Mouse (Mus musculus) limb, embryonic 11.5 days (tissue): ENCODE results near the gene B3galt4. TPM values are rescaled to one million over a fixed set of nuclear protein-coding genes. Genes with fewer than 3 reads are reported as not detected.

ENCODE experiments used
- ATAC-seq: fragments of 200-750 bp; cut with Nextera tagmentation; 2 replicates; pipeline ENCODE4 v1.8.0; 2017; ENCODE audit warnings: low read depth; ENCODE audit not compliant: insufficient number of reproducible peaks, low FRiP score, low TSS enrichment
- DNase-seq: peaks from one replicate; pipeline ENCODE4 v3.0.0-alpha.2; 2015; ENCODE audit warnings: low spot score
- H3K27ac ChIP-seq: fragments of 300-500 bp; sonication (generic); replicated peaks from 2 replicates; pipeline ENCODE4 v1.5.1; 2014; ENCODE audit warnings: low read depth, mild to moderate bottlenecking, low read length
- H3K27me3 ChIP-seq: fragments of 300-500 bp; sonication (generic); 2 replicates; pipeline ENCODE4 v1.6.1; 2014; ENCODE audit warnings: mild to moderate bottlenecking, low read length, mixed read lengths; ENCODE audit not compliant: control insufficient read depth, insufficient read depth
- H3K36me3 ChIP-seq: fragments of 300-500 bp; sonication (generic); 2 replicates; pipeline ENCODE4 v1.6.1; 2014; ENCODE audit warnings: mild to moderate bottlenecking, low read length, moderate library complexity, mixed read lengths; ENCODE audit not compliant: control insufficient read depth, insufficient read depth
- H3K4me1 ChIP-seq: fragments of 300-500 bp; sonication (generic); 2 replicates; pipeline ENCODE4 v1.6.1; 2014; ENCODE audit warnings: low read length, mixed read lengths; ENCODE audit not compliant: control insufficient read depth, insufficient read depth
- H3K4me2 ChIP-seq: fragments of 300-500 bp; sonication (generic); 2 replicates; pipeline ENCODE4 v1.6.1; 2014; ENCODE audit warnings: low read depth, mild to moderate bottlenecking, moderate library complexity; ENCODE audit not compliant: severe bottlenecking
- H3K4me3 ChIP-seq: fragments of 300-500 bp; sonication (generic); 2 replicates; pipeline ENCODE4 v1.5.1; 2014; ENCODE audit warnings: low read depth, low read length
- H3K9ac ChIP-seq: fragments of 300-500 bp; sonication (generic); 2 replicates; pipeline ENCODE4 v1.6.1; 2014; ENCODE audit warnings: mild to moderate bottlenecking, low read length
- H3K9me3 ChIP-seq: fragments of 300-500 bp; sonication (generic); 2 replicates; pipeline ENCODE4 v1.6.1; 2016; ENCODE audit warnings: low read length; ENCODE audit not compliant: control insufficient read depth
- WGBS: fragments of 180-500 bp; shearing (Covaris S2); extraction: QIAGEN DNeasy Blood & Tissue Kit; methylation state at CpG from one replicate; pipeline ENCODE4 v1.1.7; 2014; 5-methylcytosine and 5-hydroxymethylcytosine counted together
- polyA plus RNA-seq: library from polyadenylated mRNA; unstranded; fragments of >200 nt; fragmentation: Nextera tagmentation; extraction: Ambion mirVana; gene quantifications from 2 replicates; pipeline ENCODE4 v1.2.1, GENCODE M21; 2014

B3galt4 gene
- polyA plus RNA-seq, 1 experiment from 2014 or later, result 2.6 TPM

GRCm38 (mm10) chr17:33959948-33960347 is 8.7 kb upstream of the B3galt4 start:
- H3K27ac ChIP-seq, result no peak overlapping the region
- H3K4me3 ChIP-seq, result no peak overlapping the region
- no peaks in the 10 kb centered on the region; the same call in 1 of the 2 replicates for H3K36me3 ChIP-seq
- no peak for ATAC-seq
- H3K9me3 ChIP-seq, result no peaks in the 10 kb centered on the region
- WGBS, result 92% methylated on average over 15 of the region's 15 CpGs
- no peak overlapping the region for H3K9ac ChIP-seq
- no peak for DNase-seq
- H3K4me2 ChIP-seq, result no peak overlapping the region
- H3K27me3 ChIP-seq, result no peaks in the 10 kb centered on the region
- peaks cover 4% of the 10 kb centered on the region; the same call in 1 of the 2 replicates for H3K4me1 ChIP-seq

- H3K27me3 ChIP-seq, result no peaks in the 10 kb centered on the region
- peaks cover 1% of the 10 kb centered on the region for H3K36me3 ChIP-seq
- no peak for ATAC-seq
- no peak overlapping the region for H3K9ac ChIP-seq
- WGBS, result 91% methylated on average over 13 of the region's 13 CpGs
- no peak overlapping the region for H3K4me3 ChIP-seq
- peaks cover 10% of the 10 kb centered on the region for H3K4me1 ChIP-seq
- H3K27ac ChIP-seq, result no peak overlapping the region
- H3K4me2 ChIP-seq, result no peak overlapping the region
- no peaks in the 10 kb centered on the region for H3K9me3 ChIP-seq
- no peak for DNase-seq
Measured at GRCm38 (mm10) chr17:33959135-33959534, 7.8 kb upstream of the B3galt4 start.

GRCm38 (mm10) chr17:33958451-33958850 is 7.2 kb upstream of the B3galt4 start:
- DNase-seq (no peak), ATAC-seq (no peak)
- Histone ChIP-seq H3K9ac (no peak overlapping the region), H3K4me3 (no peak overlapping the region), H3K27me3 (no peaks in the 10 kb centered on the region), H3K9me3 (no peaks in the 10 kb centered on the region), H3K4me1 (peaks cover 16% of the 10 kb centered on the region), H3K27ac (no peak overlapping the region), H3K4me2 (no peak overlapping the region), H3K36me3 (peaks cover 3% of the 10 kb centered on the region)
- WGBS, result 95% methylated on average over 11 of the region's 11 CpGs

- no peak for DNase-seq
- peaks cover 26% of the 10 kb centered on the region for H3K4me1 ChIP-seq
- peaks cover 13% of the 10 kb centered on the region for H3K36me3 ChIP-seq
- H3K27ac ChIP-seq, result no peak overlapping the region
- WGBS, result 68% methylated on average over 6 of the region's 6 CpGs
- H3K27me3 ChIP-seq, result no peaks in the 10 kb centered on the region
- no peak overlapping the region for H3K9ac ChIP-seq
- no peaks in the 10 kb centered on the region for H3K9me3 ChIP-seq
- ATAC-seq, result no peak
- H3K4me2 ChIP-seq, result no peak overlapping the region
- no peak overlapping the region for H3K4me3 ChIP-seq
Measured at GRCm38 (mm10) chr17:33957493-33957892, 6.2 kb upstream of the B3galt4 start.

- DNase-seq, result no peak
- Histone ChIP-seq H3K27me3 (no peaks in the 10 kb centered on the region), H3K4me3 (peak overlapping the region; percentile 100), H3K9me3 (no peaks in the 10 kb centered on the region), H3K4me1 (peaks cover 35% of the 10 kb centered on the region), H3K4me2 (peak overlapping the region; percentile 60), H3K36me3 (peaks cover 15% of the 10 kb centered on the region), H3K27ac (0 out of 2 replicates have a peak overlapping the region, but pooled peaks have one; percentile 10), H3K9ac (peak overlapping the region; percentile 72)
- no peak for ATAC-seq
- WGBS, result 9% methylated on average over 10 of the region's 10 CpGs
Measured at GRCm38 (mm10) chr17:33956336-33956735, 5.0 kb upstream of the B3galt4 start.

- H3K4me3 ChIP-seq, result peak within 1 kb of the TSS; percentile 100
- H3K27me3 ChIP-seq, result no peaks in the 10 kb centered on the region
- under 1% methylated on average over 50 of the region's 50 CpGs for WGBS
- peaks cover 41% of the 10 kb centered on the region for H3K4me1 ChIP-seq
- H3K27ac ChIP-seq, result peak within 1 kb of the TSS; percentile 89
- peak within 1 kb of the TSS; percentile 98 for H3K9ac ChIP-seq
- peak; percentile 89 for ATAC-seq
- H3K36me3 ChIP-seq, result peaks cover 15% of the 10 kb centered on the region
- H3K9me3 ChIP-seq, result no peaks in the 10 kb centered on the region
- H3K4me2 ChIP-seq, result peak within 1 kb of the TSS; percentile 82
- peak; percentile 97 for DNase-seq
Measured at GRCm38 (mm10) chr17:33955555-33956214, 4.4 kb upstream of the B3galt4 start, which contains the start of the genes Vps52 and Rps18. Vps52 (plus strand) TSS chr17:33955812. Rps18 (minus strand) TSS chr17:33956001.

GRCm38 (mm10) chr17:33954646-33955554 is 3.6 kb upstream of the B3galt4 start:
- H3K9ac ChIP-seq, result peak overlapping the region; percentile 98
- DNase-seq, result no peak
- 1% methylated on average over 33 of the region's 33 CpGs for WGBS
- peaks cover 15% of the 10 kb centered on the region for H3K36me3 ChIP-seq
- ATAC-seq, result peak; percentile 27; the same call in 1 of the 2 replicates
- peaks cover 44% of the 10 kb centered on the region for H3K4me1 ChIP-seq
- H3K4me3 ChIP-seq, result peak overlapping the region; percentile 100
- H3K9me3 ChIP-seq, result no peaks in the 10 kb centered on the region
- peak overlapping the region; percentile 82 for H3K4me2 ChIP-seq
- H3K27ac ChIP-seq, result peak overlapping the region; percentile 89
- no peaks in the 10 kb centered on the region for H3K27me3 ChIP-seq

- peak overlapping the region; percentile 82 for H3K4me2 ChIP-seq
- no peak for ATAC-seq
- no peak for DNase-seq
- H3K4me3 ChIP-seq, result peak overlapping the region; percentile 100
- 0 out of 2 replicates have a peak overlapping the region, but pooled peaks have one; percentile 89 for H3K27ac ChIP-seq
- WGBS, result 39% methylated on average over 5 of the region's 5 CpGs
- H3K9me3 ChIP-seq, result no peaks in the 10 kb centered on the region
- H3K27me3 ChIP-seq, result no peaks in the 10 kb centered on the region
- H3K4me1 ChIP-seq, result peaks cover 44% of the 10 kb centered on the region
- H3K9ac ChIP-seq, result peak overlapping the region; percentile 98
- H3K36me3 ChIP-seq, result peaks cover 15% of the 10 kb centered on the region
Measured at GRCm38 (mm10) chr17:33953961-33954565, 2.8 kb upstream of the B3galt4 start.
